Mouse (Mus musculus) neutrophil, adult 65 days (primary cell): ENCODE data around the gene Fam207a. TPM values are rescaled to one million over a fixed set of nuclear protein-coding genes. Genes with fewer than 3 reads are reported as not detected.

Source experiments
- total RNA-seq: library from RNA; stranded (reverse); gene quantifications from 2 replicates; pipeline ENCODE4 v1.2.4, GENCODE M21; 2023

The Fam207a gene
- total RNA-seq: 12.5 and 16.9 TPM in 2 replicates

DNA sequence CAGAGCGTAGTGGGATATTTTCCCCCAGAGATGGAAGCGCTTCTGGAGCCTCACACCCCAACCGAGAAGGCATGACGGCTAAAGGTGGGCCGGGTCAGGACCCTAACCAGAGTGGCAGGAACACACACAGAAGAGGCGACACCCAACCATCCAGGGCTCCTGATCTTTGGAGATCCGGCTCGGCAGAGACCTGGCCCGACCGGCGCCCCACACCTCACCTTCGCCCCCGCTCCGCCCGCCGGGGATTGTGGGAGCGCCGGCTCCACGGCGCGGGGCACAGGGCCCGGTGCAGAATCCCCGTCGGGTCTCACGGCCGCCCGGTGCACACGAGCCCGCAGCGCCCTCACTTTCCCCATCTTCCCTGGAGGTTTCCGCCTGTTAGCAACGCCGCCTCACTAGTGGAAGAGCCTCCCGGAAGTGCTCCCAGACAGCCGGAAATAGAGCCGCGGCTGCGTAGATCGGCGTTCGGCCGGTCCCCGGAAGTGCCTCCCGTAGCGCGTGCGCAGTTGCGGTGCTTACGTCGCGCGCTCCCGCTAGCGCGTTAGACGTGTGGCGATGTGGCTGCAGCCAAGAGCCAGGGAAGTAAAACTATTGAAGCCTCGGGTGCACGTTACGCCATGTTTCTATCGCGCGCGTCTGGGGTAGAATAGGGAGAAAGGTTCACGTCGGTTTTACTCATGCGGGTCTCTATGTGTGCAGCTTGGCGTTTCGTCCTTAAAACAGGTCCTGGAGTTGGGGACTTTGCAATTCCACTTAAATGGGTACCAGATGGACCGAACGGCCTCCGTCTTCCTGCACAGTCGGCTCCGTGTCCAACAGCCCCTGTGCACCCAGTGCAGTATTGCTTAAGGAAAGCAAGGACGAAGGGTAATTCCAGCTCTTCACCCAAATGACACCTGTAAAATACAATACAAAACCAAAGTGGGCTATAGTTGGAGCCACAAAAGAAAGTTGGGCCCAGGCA, at the start of gene Fam207a:
Gene Fam207a (minus strand): TSS at position 401 of the 964 bp plus-strand sequence.

GRCm38 (mm10) chr10:77530140-77530539, 14.6 kb upstream of the Fam207a start, which contains the start of gene Itgb2:
Gene Itgb2 (plus strand): TSS chr10:77530252.

Other genes with a start within 250 kb of the Fam207a start
- gene Adarb1, start 97.5 kb downstream of the Fam207a start, total RNA-seq: 0.11 and 0.16 TPM in 2 replicates
- 896 and 935 TPM in 2 replicates for gene Itgb2, start 14.5 kb upstream of the Fam207a start, total RNA-seq
- 85.5 and 125 TPM in 2 replicates for gene Pttg1ip, start 65.9 kb upstream of the Fam207a start, total RNA-seq
- 55.9 and 66.8 TPM in 2 replicates for gene Sumo3, start 90.3 kb upstream of the Fam207a start, total RNA-seq
- not detected in 2 replicates for gene Gm49325, start 90.4 kb upstream of the Fam207a start, total RNA-seq
- gene Ube2g2, start 106.5 kb upstream of the Fam207a start, total RNA-seq: 31.2 and 34.0 TPM in 2 replicates
- not detected in 2 replicates for gene Tspear, start 170.8 kb upstream of the Fam207a start, total RNA-seq
- not detected in 2 replicates for gene Gm19402, start 175.0 kb upstream of the Fam207a start, total RNA-seq
- gene Gm9508, start 181.4 kb upstream of the Fam207a start, total RNA-seq: not detected in 2 replicates
- not detected in 2 replicates for gene Gm10272, start 190.8 kb upstream of the Fam207a start, total RNA-seq
- gene Gm10024, start 195.7 kb upstream of the Fam207a start, total RNA-seq: not detected in 2 replicates
- not detected in 2 replicates for gene Gm10142, start 200.0 kb upstream of the Fam207a start, total RNA-seq
- not detected in 2 replicates for gene Krtap12-1, start 204.8 kb upstream of the Fam207a start, total RNA-seq
- gene Gm10100, start 210.7 kb upstream of the Fam207a start, total RNA-seq: not detected in 2 replicates
- not detected in 2 replicates for gene Gm18596, start 226.9 kb upstream of the Fam207a start, total RNA-seq
- gene Gm9736, start 235.6 kb upstream of the Fam207a start, total RNA-seq: not detected in 2 replicates
- gene Gm3233, start 243.9 kb upstream of the Fam207a start, total RNA-seq: not detected in 2 replicates